Mouse (Mus musculus): ENCODE data around the gene Myo16. TPM values are rescaled to one million over a fixed set of nuclear protein-coding genes. Genes with fewer than 3 reads are reported as not detected.

Gene Myo16
- polyA plus RNA-seq, 1 experiment, result 104 TPM

GRCm38 (mm10) chr8:10534619-10535286 lies 381.0 kb downstream of the Myo16 start:
- WGBS, result 27% methylated on average over 16 of the region's 16 CpGs
- no peak overlapping the region for H3K4me3 ChIP-seq (ENCODE audit: insufficient read depth, low read depth, low read length)
- peaks cover 11% of the 10 kb centered on the region for H3K4me1 ChIP-seq (ENCODE audit: control insufficient read depth, insufficient read depth, low read length)
- TF ChIP-seq CTCF (IDR thresholded peaks at IDR 0.05; ENCODE audit: insufficient read depth, low read depth, low read length) (no peak), POLR2A (IDR thresholded peaks at IDR 0.05; ENCODE audit: insufficient read depth, low read depth, low read length) (no peak)
- peak overlapping the region; percentile 33 for H3K27ac ChIP-seq (ENCODE audit: insufficient read depth, low read depth, low read length)

- H3K4me1 ChIP-seq (ENCODE audit: control insufficient read depth, insufficient read depth, low read length), result peaks cover 11% of the 10 kb centered on the region
- H3K27ac ChIP-seq (ENCODE audit: insufficient read depth, low read depth, low read length), result no peak overlapping the region
- WGBS, result 27% methylated on average over 6 of the region's 6 CpGs
- H3K4me3 ChIP-seq (ENCODE audit: insufficient read depth, low read depth, low read length), result no peak overlapping the region
- TF ChIP-seq CTCF (IDR thresholded peaks at IDR 0.05; ENCODE audit: insufficient read depth, low read depth, low read length) (no peak), POLR2A (IDR thresholded peaks at IDR 0.05; ENCODE audit: insufficient read depth, low read depth, low read length) (no peak)
Measured at GRCm38 (mm10) chr8:10538319-10538718, 384.6 kb downstream of the Myo16 start.

GRCm38 (mm10) chr8:10539665-10540064 lies 386.0 kb downstream of the Myo16 start:
- Histone ChIP-seq H3K27ac (ENCODE audit: insufficient read depth, low read depth, low read length) (no peak overlapping the region), H3K4me1 (ENCODE audit: control insufficient read depth, insufficient read depth, low read length) (peaks cover 2% of the 10 kb centered on the region), H3K4me3 (ENCODE audit: insufficient read depth, low read depth, low read length) (no peak overlapping the region)
- WGBS, result 82% methylated on average over 4 of the region's 4 CpGs
- TF ChIP-seq CTCF (IDR thresholded peaks at IDR 0.05; ENCODE audit: insufficient read depth, low read depth, low read length), result no peak
- TF ChIP-seq POLR2A (IDR thresholded peaks at IDR 0.05; ENCODE audit: insufficient read depth, low read depth, low read length), result no peak

- no peak for TF ChIP-seq CTCF (IDR thresholded peaks at IDR 0.05; ENCODE audit: insufficient read depth, low read depth, low read length)
- TF ChIP-seq POLR2A (IDR thresholded peaks at IDR 0.05; ENCODE audit: insufficient read depth, low read depth, low read length), result no peak
- 38% methylated on average over 3 of the region's 3 CpGs for WGBS
- no peak overlapping the region for H3K27ac ChIP-seq (ENCODE audit: insufficient read depth, low read depth, low read length)
Measured at GRCm38 (mm10) chr8:10545890-10546289, 392.2 kb downstream of the Myo16 start.

GRCm38 (mm10) chr8:10546519-10546918 lies 392.8 kb downstream of the Myo16 start:
- WGBS, result 82% methylated on average over 8 of the region's 8 CpGs
- Histone ChIP-seq H3K4me3 (ENCODE audit: insufficient read depth, low read depth, low read length) (no peak overlapping the region), H3K27ac (ENCODE audit: insufficient read depth, low read depth, low read length) (no peak overlapping the region), H3K4me1 (ENCODE audit: control insufficient read depth, insufficient read depth, low read length) (peaks cover 5% of the 10 kb centered on the region)
- TF ChIP-seq CTCF (IDR thresholded peaks at IDR 0.05; ENCODE audit: insufficient read depth, low read depth, low read length), result no peak
- no peak for TF ChIP-seq POLR2A (IDR thresholded peaks at IDR 0.05; ENCODE audit: insufficient read depth, low read depth, low read length)

More at GRCm38 (mm10) chr8:10545890-10546289, 392.2 kb downstream of the Myo16 start:
- peaks cover 5% of the 10 kb centered on the region for H3K4me1 ChIP-seq (ENCODE audit: control insufficient read depth, insufficient read depth, low read length)
- H3K4me3 ChIP-seq (ENCODE audit: insufficient read depth, low read depth, low read length), result no peak overlapping the region

- WGBS, result 32% methylated on average over 9 of the region's 9 CpGs
- H3K4me3 ChIP-seq (ENCODE audit: insufficient read depth, low read depth, low read length), result no peak overlapping the region
- TF ChIP-seq CTCF (IDR thresholded peaks at IDR 0.05; ENCODE audit: insufficient read depth, low read depth, low read length), result no peak
- TF ChIP-seq POLR2A (IDR thresholded peaks at IDR 0.05; ENCODE audit: insufficient read depth, low read depth, low read length), result no peak
Measured at GRCm38 (mm10) chr8:10548003-10548584, 394.4 kb downstream of the Myo16 start.

GRCm38 (mm10) chr8:10549434-10549833 lies 395.7 kb downstream of the Myo16 start:
- H3K4me3 ChIP-seq (ENCODE audit: insufficient read depth, low read depth, low read length), result no peak overlapping the region

More at GRCm38 (mm10) chr8:10548003-10548584, 394.4 kb downstream of the Myo16 start:
- Histone ChIP-seq H3K4me1 (ENCODE audit: control insufficient read depth, insufficient read depth, low read length) (peaks cover 5% of the 10 kb centered on the region), H3K27ac (ENCODE audit: insufficient read depth, low read depth, low read length) (no peak overlapping the region)

GRCm38 (mm10) chr8:10557961-10558360 lies 404.2 kb downstream of the Myo16 start:
- WGBS, result 81% methylated on average over 7 of the region's 7 CpGs
- peaks cover 8% of the 10 kb centered on the region for H3K4me1 ChIP-seq (ENCODE audit: control insufficient read depth, insufficient read depth, low read length)
- TF ChIP-seq POLR2A (IDR thresholded peaks at IDR 0.05; ENCODE audit: insufficient read depth, low read depth, low read length) (no peak), CTCF (IDR thresholded peaks at IDR 0.05; ENCODE audit: insufficient read depth, low read depth, low read length) (no peak)
- H3K27ac ChIP-seq (ENCODE audit: insufficient read depth, low read depth, low read length), result no peak overlapping the region
- no peak overlapping the region for H3K4me3 ChIP-seq (ENCODE audit: insufficient read depth, low read depth, low read length)

More at GRCm38 (mm10) chr8:10549434-10549833, 395.7 kb downstream of the Myo16 start:
- 95% methylated on average over 3 of the region's 3 CpGs for WGBS
- TF ChIP-seq CTCF (IDR thresholded peaks at IDR 0.05; ENCODE audit: insufficient read depth, low read depth, low read length) (no peak), POLR2A (IDR thresholded peaks at IDR 0.05; ENCODE audit: insufficient read depth, low read depth, low read length) (no peak)
- H3K27ac ChIP-seq (ENCODE audit: insufficient read depth, low read depth, low read length), result no peak overlapping the region
- H3K4me1 ChIP-seq (ENCODE audit: control insufficient read depth, insufficient read depth, low read length), result peaks cover 5% of the 10 kb centered on the region

- H3K4me3 ChIP-seq (ENCODE audit: insufficient read depth, low read depth, low read length), result no peak overlapping the region
- peaks cover 12% of the 10 kb centered on the region for H3K4me1 ChIP-seq (ENCODE audit: control insufficient read depth, insufficient read depth, low read length)
- no peak overlapping the region for H3K27ac ChIP-seq (ENCODE audit: insufficient read depth, low read depth, low read length)
- WGBS, result 92% methylated on average over 6 of the region's 6 CpGs
- TF ChIP-seq CTCF (IDR thresholded peaks at IDR 0.05; ENCODE audit: insufficient read depth, low read depth, low read length) (no peak), POLR2A (IDR thresholded peaks at IDR 0.05; ENCODE audit: insufficient read depth, low read depth, low read length) (no peak)
Measured at GRCm38 (mm10) chr8:10559479-10559878, 405.8 kb downstream of the Myo16 start.
